Mouse (Mus musculus) adrenal gland, adult 2 months (tissue): ENCODE data around the gene Cga. TPM values are rescaled to one million over a fixed set of nuclear protein-coding genes. Genes with fewer than 3 reads are reported as not detected.
"Not testable (repeated sequence)": the region's sequence is repeated elsewhere in the genome, so short reads cannot be mapped to it uniquely, and the experiment has no call there.

Source experiments
- DNase-seq: peaks from one replicate; pipeline ENCODE4 v3.0.0; 2021
- polyA plus RNA-seq: library from polyadenylated mRNA; depleted of rRNA; stranded (reverse); fragments of >200 nt; gene quantifications from 2 replicates; pipeline ENCODE4 v1.2.3, GENCODE M21; 2012; rRNA removed
- total RNA-seq, 2 experiments: library from RNA; stranded (reverse); gene quantifications; 2 replicates each; pipeline ENCODE4 v1.2.3; 2021

Gene Cga
- total and polyA plus RNA-seq, 3 experiments: not detected

GRCm38 (mm10) chr4:34889812-34890185 lies 3.8 kb upstream of the Cga start:
- no peak for DNase-seq

GRCm38 (mm10) chr4:34898497-34898896 lies 4.9 kb downstream of the Cga start:
- no peak for DNase-seq

- DNase-seq: no peak
Measured at GRCm38 (mm10) chr4:34899322-34899721, 5.7 kb downstream of the Cga start.

- DNase-seq: no peak
Measured at GRCm38 (mm10) chr4:34900155-34900554, 6.6 kb downstream of the Cga start.

GRCm38 (mm10) chr4:34901166-34901565 lies 7.6 kb downstream of the Cga start:
- no peak for DNase-seq

- not testable (repeated sequence) for DNase-seq
Measured at GRCm38 (mm10) chr4:34901582-34901981, 8.0 kb downstream of the Cga start.

GRCm38 (mm10) chr4:34905396-34905795 lies 11.8 kb downstream of the Cga start:
- DNase-seq: no peak

- no peak for DNase-seq
Measured at GRCm38 (mm10) chr4:34906151-34906550, 12.6 kb downstream of the Cga start.

- DNase-seq: no peak
Measured at GRCm38 (mm10) chr4:34907026-34907425, 13.4 kb downstream of the Cga start.

GRCm38 (mm10) chr4:34908127-34908526 lies 14.5 kb downstream of the Cga start:
- peak; percentile 51 for DNase-seq

- no peak for DNase-seq
Measured at GRCm38 (mm10) chr4:34911401-34911800, 17.8 kb downstream of the Cga start.

GRCm38 (mm10) chr4:34912171-34912570 lies 18.6 kb downstream of the Cga start:
- no peak for DNase-seq

GRCm38 (mm10) chr4:34917400-34917799 lies 23.8 kb downstream of the Cga start:
- DNase-seq: no peak

- DNase-seq: peak; percentile 49
Measured at GRCm38 (mm10) chr4:34922177-34922870, 28.7 kb downstream of the Cga start.

- DNase-seq: not testable (repeated sequence)
Measured at GRCm38 (mm10) chr4:34928386-34928785, 34.8 kb downstream of the Cga start.

GRCm38 (mm10) chr4:34941046-34941445 lies 47.5 kb downstream of the Cga start:
- DNase-seq: no peak

GRCm38 (mm10) chr4:34947181-34947580 lies 53.6 kb downstream of the Cga start:
- no peak for DNase-seq

GRCm38 (mm10) chr4:34953716-34954115 lies 60.1 kb downstream of the Cga start:
- no peak for DNase-seq

Other genes starting within 250 kb of the Cga start
- 10 to 100 TPM; 29.0 to 41.0 TPM for gene Slc35a1, start 206.3 kb upstream of the Cga start, total RNA-seq
- 7.9 and 8.3 TPM in 2 replicates for gene Slc35a1, start 206.3 kb upstream of the Cga start, polyA plus RNA-seq
- under 1 TPM; 0.26 to 0.73 TPM for gene Cfap206, start 163.6 kb upstream of the Cga start, total RNA-seq
- gene Cfap206, start 163.6 kb upstream of the Cga start, polyA plus RNA-seq: not detected in 2 replicates
- not detected for gene Gm136, start 137.5 kb upstream of the Cga start, total RNA-seq
- not detected in 2 replicates for gene Gm136, start 137.5 kb upstream of the Cga start, polyA plus RNA-seq
- 10 to 100 TPM; 19.4 to 23.6 TPM for gene Smim8, start 115.4 kb upstream of the Cga start, total RNA-seq
- 0.57 and 0.80 TPM in 2 replicates for gene Smim8, start 115.4 kb upstream of the Cga start, polyA plus RNA-seq
- gene Zfp292, start 10.8 kb upstream of the Cga start, total RNA-seq: 10 to 100 TPM; 15.4 to 19.8 TPM
- 0.50 and 0.68 TPM in 2 replicates for gene Zfp292, start 10.8 kb upstream of the Cga start, polyA plus RNA-seq